Mouse (Mus musculus) T-helper 1 cell (primary cell): Measurements from ENCODE around the gene Mtor.

ENCODE experiments used
- in situ Hi-C: fragments of 300-600 bp; cut with MboI, MseI; formaldehyde crosslinking; loops from one replicate; pipeline ENCODE4 v1.15.1; 2025; ENCODE audit warnings: high pct_unique_total_duplicates

Mtor gene

DNA sequence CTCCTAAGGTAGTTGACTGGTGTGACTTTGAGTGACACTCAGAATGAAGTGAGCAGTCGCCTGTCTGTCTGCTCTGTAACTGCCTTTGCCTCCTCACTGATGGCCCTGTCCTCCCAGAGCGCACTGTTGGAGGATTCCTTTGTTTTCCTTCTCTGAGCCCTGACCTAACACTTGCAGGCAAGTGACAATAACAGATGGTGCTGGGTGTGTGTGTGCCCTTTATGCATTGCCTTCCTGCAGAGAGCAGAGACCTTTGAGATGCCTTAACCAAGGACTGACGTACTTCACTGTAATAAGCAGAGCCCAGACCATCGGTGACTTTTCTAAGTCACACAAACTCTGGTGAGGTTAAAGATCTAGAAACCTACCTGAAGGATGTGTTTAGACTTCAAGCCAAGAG is 82.9 kb downstream of the Mtor start:
- in situ Hi-C loops: no loop called here

- in situ Hi-C loops: no loop called here
Measured at GRCm38 (mm10) chr4:148532516-148532915, 84.1 kb downstream of the Mtor start.

- in situ Hi-C loops: no loop called here
Measured at GRCm38 (mm10) chr4:148533613-148534328, 85.4 kb downstream of the Mtor start.

DNA sequence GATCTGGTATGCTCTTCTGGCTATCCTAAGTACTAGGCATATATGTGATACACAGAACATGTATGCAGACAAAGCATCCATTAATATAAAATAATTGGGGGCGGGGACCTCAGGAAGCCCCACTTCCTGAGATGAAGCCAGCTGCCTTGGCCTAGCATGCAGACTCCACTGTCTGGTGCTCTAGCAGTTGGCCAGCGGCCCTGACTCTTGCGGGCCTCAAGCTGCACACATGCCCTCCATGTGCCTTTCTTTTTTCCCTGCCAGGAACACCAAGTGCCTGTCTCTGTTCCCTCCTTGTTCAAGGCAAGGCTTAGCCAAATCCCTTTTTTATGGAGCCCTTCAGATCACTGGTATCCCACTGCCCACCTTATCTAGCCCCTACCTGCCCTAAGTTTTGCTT is 87.5 kb downstream of the Mtor start:
- in situ Hi-C loops: no loop called here

GRCm38 (mm10) chr4:148549106-148549505 is 100.7 kb downstream of the Mtor start:
- in situ Hi-C loops: no loop called here

GRCm38 (mm10) chr4:148557766-148558165 is 109.4 kb downstream of the Mtor start:
- in situ Hi-C loops: no loop called here

GRCm38 (mm10) chr4:148558297-148559000 is 110.0 kb downstream of the Mtor start, which contains the start of gene Exosc10:
Gene Exosc10 (plus strand): TSS chr4:148558429.
- in situ Hi-C loops: no loop called here

- in situ Hi-C loops: no loop called here
Measured at GRCm38 (mm10) chr4:148562676-148563075, 114.3 kb downstream of the Mtor start.

GRCm38 (mm10) chr4:148563595-148563994 is 115.2 kb downstream of the Mtor start:
- in situ Hi-C loops: no loop called here

GRCm38 (mm10) chr4:148570138-148570537 is 121.7 kb downstream of the Mtor start:
- in situ Hi-C loops: no loop called here

DNA sequence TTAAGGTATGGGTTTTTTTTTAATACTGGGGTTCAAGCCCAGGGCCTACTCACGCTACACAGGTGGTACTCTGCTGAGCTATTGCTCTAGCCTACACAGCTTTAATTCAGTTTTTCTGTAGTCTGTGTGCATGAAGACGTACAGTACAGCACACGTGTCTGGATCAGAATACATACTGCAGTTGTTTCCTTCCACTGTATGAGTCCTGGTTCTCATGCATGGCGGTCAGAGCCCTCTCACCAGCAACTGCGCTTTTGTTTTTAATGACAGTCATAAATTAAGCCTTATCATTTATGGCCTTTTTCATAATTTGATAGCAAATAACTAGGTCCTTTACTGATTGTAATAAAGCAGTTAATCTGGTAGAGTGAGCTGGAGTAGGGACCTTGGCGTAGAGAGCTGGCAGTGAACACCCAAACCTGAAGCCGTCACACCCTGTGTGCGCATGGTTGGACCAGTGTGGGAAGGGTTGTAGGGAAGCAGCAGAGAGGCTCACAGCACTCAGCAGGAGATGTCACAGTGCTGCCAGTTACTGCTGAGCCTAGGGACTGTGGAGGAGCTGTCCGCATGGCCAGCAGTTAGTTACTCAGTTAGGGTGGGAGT is 122.4 kb downstream of the Mtor start:
- in situ Hi-C loops: no loop called here

GRCm38 (mm10) chr4:148573222-148573621 is 124.8 kb downstream of the Mtor start:
- in situ Hi-C loops: no loop called here

- in situ Hi-C loops: no loop called here
Measured at GRCm38 (mm10) chr4:148580765-148581164, 132.4 kb downstream of the Mtor start.

GRCm38 (mm10) chr4:148581422-148581821 is 133.0 kb downstream of the Mtor start:
- in situ Hi-C loops: no loop called here

- in situ Hi-C loops: no loop called here
Measured at GRCm38 (mm10) chr4:148583257-148583656, 134.8 kb downstream of the Mtor start.

- in situ Hi-C loops: no loop called here
Measured at GRCm38 (mm10) chr4:148586648-148587047, 138.2 kb downstream of the Mtor start.

DNA sequence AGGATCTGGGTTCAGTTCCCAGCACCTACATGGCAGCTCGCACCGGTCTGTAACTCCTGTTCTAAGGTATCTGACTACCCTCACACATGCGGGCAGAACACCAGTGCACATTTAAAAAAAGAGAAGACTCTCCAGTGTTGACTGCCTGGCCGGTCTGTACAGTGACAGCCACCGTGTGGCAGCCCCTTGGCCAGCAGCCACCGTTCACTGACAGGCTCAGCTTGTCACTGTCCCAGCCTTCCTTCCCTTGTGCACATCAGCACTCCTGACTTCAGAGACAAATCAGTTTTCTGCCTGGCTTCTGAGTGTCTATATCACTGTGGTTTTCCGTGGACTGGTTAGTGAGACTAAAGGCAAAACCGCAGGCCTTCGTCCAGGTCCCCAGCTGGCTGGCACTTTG is 140.4 kb downstream of the Mtor start:
- in situ Hi-C loops: no loop called here

DNA sequence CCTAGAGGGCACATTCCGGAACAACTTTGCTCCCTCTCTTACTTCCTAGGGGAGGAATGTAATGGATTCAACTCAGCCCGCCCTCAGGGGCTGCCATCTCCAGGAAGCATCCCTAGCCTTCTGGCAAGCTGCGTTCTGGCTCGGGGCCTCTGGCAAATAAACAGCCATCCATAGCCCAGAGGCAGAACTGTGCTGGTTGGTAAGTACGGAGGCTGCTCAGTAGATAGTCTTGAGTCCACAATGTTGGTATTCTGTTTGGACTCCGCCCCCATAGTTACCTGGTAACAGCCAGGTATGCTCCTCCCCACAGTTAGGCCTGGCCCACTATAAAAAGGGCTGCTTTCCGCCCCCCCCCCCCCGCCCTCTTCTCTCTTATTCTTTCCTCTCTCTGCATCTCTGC is 141.2 kb downstream of the Mtor start:
- in situ Hi-C loops: no loop called here

GRCm38 (mm10) chr4:148590421-148591170 is 142.2 kb downstream of the Mtor start:
- in situ Hi-C loops: no loop called here

- in situ Hi-C loops: no loop called here
Measured at GRCm38 (mm10) chr4:148591171-148591630, 142.8 kb downstream of the Mtor start, which contains the start of gene Srm. Gene Srm (plus strand): TSS chr4:148591503.

DNA sequence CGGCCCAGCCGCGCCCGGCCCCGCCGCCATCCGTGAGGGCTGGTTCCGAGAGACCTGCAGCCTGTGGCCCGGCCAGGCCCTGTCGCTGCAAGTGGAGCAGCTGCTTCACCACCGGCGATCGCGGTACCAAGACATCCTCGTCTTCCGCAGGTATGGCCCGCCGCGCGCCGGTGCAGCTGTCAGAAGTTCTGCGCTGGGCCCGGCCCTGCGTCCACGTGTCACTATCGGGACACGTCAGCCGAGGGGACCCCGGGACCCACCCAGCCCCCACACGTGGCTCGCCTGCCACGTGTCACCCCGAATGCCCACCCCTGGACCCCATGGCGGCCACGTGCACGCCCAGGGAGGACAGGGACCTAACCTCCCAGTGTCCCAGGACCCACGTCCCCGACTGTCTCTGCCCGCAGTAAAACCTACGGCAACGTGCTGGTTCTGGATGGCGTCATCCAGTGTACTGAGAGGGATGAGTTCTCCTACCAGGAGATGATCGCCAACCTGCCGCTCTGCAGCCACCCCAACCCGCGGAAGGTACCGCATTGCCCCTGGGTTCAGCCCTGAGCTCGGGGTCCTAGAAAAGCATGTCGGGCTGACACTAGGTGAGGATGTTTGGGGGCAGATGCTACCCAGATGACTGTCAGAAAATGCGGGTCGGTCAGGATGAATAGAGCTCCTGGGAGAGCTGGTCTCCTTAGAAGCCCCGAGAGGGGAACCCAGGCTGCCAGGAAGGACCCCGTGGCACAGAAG is 143.4 kb downstream of the Mtor start:
- in situ Hi-C loops: no loop called here
